Mouse (Mus musculus) cerebral cortex, adult 2 months (tissue): ENCODE data around the gene Vti1a.

ENCODE experiments used
- WGBS: fragments of 180-500 bp; shearing (Covaris S2); methylation state at CpG from one replicate; pipeline ENCODE4 v1.1.7; 2018; 5-methylcytosine and 5-hydroxymethylcytosine counted together

The Vti1a gene

DNA sequence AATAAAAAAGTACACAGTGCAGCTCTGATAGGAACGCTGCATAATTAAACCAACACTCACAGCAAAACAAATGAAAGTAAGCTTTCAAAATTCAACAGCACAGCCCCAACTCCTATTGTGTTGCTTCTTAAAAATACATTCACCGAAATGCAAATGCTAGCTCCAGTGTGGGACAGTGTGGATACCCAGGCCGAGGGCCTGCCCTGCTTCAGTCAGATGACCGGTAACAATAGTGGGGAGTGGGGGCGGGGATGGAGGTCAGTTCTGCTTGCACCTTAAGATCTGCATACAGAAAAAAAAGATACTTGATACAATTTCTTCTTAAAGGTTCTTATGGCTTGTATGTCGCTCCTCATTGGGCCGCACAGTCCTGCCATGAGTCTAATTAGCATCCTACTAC is 65.2 kb downstream of the Vti1a start:
- 84% methylated on average over 7 of the region's 7 CpGs for WGBS

DNA sequence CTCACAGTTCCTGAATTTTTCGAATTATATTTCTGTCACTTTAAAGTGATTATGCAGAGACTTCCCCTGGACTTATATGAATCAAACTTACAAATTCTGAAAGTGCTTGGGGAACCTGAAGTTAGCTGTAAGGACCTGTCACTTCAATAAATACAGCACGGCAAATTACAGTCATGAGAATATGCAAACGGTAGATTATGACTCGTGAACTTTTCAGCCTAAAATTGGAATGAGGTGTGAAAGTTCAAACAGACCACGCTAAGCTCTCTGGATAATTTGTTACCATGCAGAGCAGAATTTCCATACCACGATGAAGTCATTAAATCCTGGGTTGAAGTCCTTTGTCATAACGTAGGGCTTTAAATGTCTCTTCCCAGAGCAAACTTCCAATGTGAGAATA is 66.7 kb downstream of the Vti1a start:
- WGBS, result 73% methylated on average over 7 of the region's 7 CpGs

DNA sequence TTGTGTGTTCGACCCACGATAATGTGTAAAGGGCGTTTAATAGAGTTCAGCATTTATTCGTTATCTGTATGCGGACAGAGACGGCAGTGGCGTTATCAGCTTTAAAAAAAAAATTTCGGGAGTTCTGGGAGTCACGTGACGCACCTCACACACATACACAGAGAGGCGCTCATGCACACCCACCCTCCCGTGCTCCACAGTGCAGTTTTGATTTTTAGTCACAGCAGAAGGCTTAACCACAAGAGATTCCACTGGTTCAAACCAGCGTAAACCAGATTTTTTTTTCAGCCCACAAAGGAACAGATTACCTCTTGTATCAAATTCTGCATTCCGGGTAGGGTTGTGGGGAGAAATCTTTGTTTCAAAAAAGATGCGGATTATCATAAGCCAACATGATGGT is 68.5 kb downstream of the Vti1a start:
- 93% methylated on average over 15 of the region's 15 CpGs for WGBS

DNA sequence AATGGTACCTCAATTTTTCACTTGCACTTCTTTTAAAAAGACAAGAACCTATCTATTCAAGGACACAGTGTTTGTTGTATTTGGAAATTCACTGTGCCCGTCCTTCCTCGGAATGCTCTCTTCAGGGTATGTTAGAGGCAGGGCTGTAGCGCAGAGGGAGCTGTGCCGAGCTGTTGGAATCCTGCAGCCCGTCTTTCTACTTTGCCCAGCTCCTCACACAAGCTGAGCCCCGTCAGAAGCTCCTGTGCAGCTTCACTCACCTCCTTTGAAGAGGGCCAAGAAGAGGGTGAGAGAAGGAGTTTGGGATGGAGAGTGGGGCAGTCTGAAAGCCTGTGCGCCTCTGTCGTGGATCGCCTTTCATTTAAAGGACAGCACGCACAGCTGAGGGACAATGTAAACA is 72.9 kb downstream of the Vti1a start:
- 91% methylated on average over 10 of the region's 10 CpGs for WGBS

DNA sequence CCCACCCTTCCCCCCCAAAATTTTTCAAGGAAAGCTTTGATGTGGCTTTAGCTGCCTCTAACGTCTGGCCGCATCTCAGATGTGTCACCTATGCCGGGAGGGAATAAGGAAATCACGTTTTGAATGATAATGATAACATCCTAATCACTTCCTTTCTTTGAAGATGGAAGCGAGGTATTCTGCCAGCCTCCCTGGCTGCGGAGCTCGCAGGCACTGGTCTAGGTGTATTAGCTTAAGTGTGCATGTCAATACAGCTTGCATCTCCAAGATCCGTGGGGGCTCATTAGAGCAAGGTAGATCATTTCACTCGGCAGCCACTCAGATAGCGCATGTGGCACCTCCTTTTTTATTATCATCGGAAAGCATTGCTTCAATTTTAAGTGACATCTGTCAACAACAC is 74.2 kb downstream of the Vti1a start:
- WGBS, result 84% methylated on average over 11 of the region's 11 CpGs

DNA sequence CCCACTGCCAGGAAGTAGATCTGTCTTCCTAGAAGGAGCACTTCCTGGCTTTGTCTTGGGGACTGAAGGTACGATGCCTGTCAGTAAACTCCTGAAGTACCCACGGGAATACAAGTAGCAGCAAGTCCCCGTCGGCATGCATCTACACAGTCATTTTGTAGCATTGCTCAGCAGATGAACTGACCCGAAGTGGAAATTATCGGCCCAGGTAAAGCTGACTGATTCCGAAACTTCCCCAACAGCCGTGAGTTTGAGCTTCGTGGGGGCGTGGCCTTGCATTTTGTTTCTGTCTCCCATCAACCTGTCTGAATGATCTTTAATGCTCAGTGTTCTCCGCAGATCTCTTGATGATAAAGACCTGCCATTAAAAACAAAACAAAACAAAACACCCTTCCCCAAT is 85.5 kb downstream of the Vti1a start:
- WGBS, result 89% methylated on average over 11 of the region's 11 CpGs

DNA sequence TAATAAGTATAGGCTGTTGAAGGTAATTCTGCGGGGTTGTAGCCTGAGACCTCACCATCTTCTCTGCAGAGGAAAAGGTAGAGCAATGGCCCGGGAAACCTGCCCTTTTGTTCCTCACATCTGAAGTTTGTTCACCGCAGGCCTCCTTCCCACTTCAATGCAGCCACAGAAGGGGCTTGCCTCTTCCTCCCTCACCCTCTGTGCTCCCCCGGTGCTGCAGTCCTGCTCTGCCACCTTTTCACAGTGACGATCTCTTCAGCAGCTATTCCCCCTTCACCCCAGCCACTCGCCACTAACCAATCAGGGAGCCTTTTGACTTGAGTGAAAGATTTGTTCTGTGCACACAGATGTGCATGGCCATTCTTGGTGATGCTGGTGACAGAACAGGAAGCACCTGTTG is 92.4 kb downstream of the Vti1a start:
- WGBS, result 80% methylated on average over 6 of the region's 6 CpGs

DNA sequence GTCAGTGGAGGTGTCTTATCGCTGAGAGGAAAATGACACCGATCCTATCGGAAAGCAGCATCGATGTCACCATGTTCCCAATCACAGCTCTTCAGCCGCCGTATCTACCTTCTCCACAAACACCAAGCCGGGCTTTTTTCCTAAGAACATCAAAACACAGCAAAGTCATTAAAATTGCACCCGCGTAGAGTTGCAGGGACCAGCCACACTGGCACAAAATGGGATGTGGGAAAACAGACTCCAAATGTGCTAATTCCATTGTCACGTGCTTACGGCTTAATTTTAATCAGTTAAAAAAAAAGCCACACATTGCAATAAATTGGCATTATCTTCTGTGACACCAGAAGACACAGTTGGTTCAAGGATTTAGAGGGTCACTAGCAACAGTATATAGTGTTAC is 95.3 kb downstream of the Vti1a start:
- WGBS, result 74% methylated on average over 11 of the region's 11 CpGs

DNA sequence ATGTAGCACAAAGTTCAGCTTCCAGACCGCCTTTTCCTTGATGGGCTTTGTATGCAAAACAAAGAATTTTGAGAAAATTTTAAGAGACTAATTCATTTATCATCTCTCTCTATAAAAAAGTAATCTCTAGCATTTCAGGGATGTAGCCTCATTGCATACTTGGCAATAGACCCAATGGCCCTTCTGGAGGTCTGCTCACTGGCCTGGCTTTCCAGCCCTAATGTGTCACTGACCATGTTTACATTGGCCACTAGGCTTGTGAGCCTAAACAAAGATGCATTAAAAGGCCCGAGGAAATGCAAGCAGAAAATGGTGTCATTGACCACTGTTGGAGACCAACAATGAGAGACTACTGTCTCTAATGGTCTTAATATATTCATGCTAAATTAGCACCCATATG is 95.8 kb downstream of the Vti1a start:
- 70% methylated on average over 2 of the region's 2 CpGs for WGBS

DNA sequence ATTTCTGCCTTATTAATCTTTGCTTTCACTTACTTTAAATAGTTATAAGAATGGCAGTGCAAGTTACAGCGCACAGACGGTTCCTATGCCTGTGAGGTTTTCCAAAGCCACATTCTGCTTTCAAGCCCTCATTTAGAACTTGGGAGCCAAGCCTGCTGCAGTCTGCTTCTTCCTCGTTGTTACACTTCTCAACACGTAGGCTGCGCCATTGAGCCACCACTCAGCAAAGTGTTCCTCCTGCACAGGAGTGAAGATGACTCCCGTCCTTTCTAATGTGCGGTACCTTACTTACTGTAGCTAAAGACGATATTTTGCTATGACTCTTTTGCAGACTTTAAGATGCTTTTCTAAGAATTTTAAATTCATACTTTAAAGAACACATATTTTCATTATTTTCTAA is 98.0 kb downstream of the Vti1a start:
- 30% methylated on average over 8 of the region's 8 CpGs for WGBS

DNA sequence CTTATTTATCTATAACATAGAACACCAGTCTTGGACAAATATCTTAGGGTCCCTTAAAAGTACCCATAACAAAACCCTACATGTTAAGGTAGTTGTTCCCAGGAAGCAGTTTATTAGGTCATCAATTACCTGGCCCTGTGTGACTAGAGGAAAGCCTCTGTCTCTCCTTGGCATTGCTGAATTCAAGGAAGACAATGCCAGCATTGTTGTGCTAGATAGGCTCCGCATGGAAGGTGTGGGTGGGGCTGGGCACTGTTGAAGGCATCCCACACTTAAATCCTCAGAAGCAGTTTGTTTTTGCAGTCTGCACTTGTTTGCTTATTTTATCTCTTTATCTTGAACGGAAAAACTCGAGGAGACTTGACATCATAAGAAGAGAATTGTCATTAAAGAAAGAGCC is 102.7 kb downstream of the Vti1a start:
- WGBS, result 55% methylated on average over 3 of the region's 3 CpGs

DNA sequence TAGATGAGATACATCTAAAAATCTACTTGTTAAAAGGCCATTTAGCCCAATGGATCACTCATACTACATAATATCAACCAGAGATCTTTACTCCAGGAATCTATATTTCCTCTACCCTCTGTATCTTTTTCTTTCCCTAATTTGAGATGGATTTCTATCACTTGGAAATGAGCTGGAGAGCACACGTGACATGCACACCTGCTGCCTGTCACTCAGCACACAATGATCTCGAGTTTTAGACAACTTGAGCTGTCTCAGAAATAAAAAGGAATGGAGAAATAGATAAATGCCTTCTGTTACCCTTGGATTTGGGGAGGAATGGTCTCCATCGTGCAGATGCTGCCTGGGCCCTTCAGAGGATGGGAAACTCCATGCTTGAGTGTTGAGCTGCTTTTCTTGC is 103.9 kb downstream of the Vti1a start:
- 80% methylated on average over 3 of the region's 3 CpGs for WGBS

DNA sequence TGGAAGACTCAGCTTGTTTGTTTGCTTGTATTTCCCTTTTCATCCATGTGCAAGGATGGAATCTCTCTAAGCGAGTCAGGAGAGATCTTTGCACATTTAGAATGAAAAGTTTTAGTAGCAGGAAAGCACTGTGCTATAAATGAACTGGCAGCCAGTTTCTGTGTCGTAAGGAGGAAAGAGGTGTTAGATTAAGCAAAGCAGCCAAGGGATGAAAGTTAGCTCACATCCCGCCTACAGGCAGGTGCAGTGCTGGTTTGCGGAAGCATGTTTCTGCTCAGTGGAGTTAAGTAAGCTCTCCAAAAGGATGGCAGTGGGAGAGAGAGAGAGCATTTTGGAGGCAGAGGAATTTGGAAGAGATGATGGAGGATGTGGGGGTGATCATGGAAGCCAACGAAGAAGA is 105.7 kb downstream of the Vti1a start:
- WGBS, result 52% methylated on average over 5 of the region's 5 CpGs

DNA sequence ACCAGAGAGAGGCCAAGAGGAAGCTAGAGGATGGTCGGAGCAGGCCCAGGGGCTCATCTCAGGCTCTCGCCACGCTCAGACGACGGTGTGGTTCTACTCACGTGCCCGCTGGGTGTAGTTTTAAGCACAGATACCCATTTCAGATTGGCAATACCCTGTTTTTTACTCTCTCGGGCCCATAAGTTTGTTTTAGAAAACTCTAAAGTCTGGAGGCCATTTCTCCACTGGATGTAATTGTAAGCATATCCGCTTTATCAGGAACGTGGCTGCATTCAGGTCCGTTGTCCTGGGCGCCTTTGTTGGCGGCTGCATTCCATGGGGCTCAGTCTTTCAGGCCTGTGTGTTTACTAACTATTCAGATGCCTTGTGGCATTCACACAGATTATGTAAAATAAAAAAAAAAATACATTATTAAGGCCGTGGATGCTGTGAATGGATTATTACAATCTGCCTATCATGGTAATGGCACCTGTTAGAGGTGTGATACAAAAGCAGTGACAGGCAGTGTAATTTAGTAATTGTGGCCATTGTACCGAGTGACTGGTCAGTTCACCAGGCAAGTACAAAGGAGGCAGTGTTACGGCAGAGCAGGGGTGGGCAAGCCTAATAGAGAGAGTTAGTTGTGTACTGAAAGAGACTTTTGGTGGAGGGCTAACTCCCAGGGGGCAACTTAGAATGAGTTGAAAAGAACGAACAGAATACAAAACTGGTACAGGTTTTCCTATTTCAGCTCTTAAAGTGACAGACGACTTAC is 106.4 kb downstream of the Vti1a start:
- 61% methylated on average over 18 of the region's 18 CpGs for WGBS

DNA sequence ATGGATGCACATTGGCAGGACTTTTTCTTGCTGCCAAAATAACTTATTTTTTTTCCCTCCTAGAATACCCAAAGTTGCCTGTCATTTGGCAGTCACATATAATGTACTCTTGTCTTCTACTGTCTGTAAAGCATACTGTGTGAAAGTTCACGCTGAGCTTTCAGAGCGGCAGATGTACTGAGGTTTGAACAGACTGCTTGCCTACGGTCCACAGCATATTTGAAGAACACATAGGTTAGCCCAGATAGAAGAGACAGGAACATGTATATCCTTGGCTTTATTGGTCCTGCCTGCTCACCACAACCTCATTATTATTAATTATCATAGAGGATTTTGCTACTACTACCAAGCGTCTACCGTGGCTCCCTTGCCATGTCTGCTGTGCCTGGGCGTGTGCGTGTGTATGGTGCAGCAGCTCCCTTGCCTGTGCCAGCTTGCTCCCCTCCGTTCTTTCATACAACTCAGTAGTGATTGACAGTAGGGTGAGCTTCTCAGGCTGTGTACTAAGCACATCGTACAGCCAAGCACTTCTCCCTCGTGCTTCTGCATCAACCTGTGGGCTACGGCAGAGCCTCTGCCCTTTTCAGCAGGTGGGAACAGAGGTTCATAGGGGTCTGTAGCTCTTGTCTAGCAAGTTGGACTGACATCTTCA is 107.1 kb downstream of the Vti1a start:
- 61% methylated on average over 11 of the region's 11 CpGs for WGBS

DNA sequence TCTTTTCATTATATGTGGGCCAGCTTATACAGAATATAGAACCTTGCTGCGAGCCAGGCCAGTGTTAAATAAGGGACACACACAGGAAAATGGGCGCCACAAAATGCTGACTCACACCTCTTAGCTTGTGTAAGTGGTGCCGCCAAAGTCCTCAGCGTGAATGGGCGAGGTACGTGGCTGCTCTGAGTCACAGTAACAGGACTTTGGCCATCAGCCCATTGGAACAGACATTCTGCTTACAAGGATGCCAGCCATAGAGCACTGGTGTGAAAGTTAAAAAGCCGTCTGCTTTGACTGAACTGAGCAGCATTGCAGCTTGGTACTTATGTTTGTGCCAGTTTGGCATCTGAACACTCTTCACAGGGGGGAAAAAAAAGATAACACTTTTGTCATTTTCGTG is 107.9 kb downstream of the Vti1a start:
- 28% methylated on average over 8 of the region's 8 CpGs for whole genome bisulfite sequencing

DNA sequence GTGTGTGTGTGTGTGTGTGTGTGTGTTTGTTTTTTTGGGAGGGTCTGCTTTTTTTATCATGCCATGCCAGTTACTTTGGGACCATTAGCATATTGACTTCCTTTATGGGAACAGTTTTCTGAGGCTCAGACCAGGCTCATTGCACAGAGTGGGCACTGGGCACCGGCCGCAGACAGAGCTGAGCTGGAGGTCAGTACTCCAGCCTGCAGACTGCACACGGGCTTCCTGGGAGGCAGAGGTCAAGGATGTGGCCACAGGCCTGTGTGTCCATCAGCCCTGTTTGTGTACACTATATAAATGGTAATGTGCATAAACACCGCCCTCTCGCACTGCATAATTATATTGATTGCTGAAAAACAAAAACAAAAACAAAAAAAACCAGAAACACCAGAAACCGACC is 108.4 kb downstream of the Vti1a start:
- WGBS, result 75% methylated on average over 6 of the region's 6 CpGs

DNA sequence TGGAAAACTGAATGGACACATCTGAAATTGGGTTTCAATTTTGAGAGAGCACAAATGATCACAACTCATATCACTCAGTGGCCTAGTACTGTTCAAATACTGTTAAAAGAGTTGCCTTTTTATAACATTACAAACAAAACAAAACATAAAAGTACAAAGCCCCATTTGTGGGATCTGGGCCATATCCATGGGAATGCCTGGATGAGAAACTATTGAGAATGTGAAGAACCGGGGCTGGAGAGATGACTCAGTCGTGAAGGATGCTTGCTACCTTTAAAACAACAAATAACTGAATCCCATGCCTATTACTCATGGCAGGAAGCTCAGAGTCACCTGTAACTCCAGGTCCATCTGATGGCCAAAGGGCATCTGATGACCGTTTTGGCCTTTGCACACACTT is 124.2 kb downstream of the Vti1a start:
- whole genome bisulfite sequencing, result 67% methylated on average over 3 of the region's 3 CpGs

DNA sequence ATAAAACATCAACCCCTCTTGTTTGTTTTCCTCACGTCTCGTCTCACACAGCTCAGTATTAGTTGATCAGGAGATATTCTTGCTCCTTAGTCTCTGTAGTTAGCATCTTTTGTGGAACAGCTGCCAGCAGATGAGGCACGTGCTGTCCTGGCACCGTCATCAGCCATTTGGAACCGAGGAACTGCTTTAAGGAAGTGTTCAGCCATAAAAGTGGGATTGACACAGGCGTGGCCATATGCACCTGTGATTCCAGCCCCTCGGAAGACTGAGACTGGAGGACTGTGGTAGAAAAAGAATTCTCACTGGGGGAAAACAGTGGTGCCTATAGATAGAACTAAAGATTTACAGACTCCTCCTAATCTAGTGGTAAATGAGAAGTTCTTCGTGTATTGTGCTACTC is 127.5 kb downstream of the Vti1a start:
- 79% methylated on average over 8 of the region's 8 CpGs for WGBS

DNA sequence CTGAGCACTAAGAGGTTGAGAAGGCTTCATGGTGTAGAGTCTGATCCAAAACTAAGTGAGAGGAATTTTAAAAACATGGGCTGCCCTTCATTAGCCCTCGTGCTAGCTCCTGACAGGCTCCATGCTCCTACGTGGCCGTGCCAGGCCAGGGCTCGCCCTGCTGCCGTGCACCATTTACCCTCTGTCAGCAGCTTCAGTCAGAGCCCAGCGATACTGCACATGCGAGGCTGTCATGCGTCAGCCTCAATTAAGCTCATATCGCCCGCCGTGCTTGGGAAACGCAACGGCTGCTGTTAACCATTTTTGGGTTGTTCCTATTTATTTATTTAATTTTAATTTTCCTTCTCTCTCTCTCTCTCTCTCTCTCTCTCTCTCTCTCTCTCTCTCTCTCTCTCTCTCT is 133.0 kb downstream of the Vti1a start:
- 75% methylated on average over 13 of the region's 13 CpGs for WGBS

DNA sequence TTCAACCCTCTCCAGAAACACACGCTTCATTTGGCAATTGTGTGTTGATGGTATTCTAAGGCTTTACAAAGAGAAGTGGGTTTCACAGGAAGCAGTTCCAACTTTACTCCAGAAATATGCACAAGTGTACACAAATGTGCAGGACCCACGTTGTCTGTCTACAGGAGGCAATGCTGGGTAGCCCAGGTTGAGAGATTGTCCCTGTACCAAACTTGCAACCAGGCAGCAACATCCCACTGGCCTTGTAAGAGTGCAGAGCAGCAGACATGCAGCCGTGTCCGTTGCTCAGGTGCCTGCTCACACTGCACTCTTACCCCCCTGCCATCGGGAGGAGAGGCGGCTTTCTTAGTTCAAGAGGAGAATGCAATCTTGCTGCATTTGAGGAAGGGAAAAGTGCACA is 133.4 kb downstream of the Vti1a start:
- 76% methylated on average over 6 of the region's 6 CpGs for WGBS

DNA sequence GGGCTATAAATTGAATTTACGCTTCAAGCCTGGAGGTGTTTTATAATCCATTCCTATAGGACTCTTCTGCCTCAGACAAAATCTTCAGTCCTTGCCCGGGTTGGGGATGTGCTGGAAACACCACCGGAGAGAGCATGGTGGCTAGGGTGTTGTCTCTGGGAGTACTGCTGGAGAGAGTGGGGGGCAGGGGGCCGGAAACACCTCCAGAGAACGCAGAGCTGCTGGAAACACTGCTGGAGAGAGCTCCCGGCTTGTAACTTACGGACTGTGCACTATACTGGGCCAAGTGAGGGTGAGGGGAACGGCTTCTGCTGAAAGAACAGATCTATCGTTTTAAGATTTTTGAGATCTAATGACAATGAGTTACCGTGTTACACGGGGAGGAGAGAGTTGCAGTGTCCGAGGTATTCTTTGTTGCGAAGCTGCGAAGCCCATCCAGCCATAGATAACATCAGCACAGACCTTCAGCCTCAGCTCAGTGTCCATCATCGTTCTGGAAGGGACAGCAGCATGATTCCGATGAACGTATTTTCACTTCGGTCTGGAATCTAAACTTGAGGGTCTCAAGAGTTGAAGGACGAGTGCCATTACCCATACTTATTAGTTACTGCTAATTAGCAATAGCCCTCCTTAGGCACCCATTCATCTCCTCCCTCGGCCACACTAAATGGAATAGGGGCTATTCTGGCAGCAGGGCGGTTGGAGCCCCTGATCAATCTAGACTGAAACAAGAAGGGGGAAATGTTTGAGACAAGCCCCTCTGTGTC is 140.4 kb downstream of the Vti1a start:
- 69% methylated on average over 21 of the region's 21 CpGs for WGBS

DNA sequence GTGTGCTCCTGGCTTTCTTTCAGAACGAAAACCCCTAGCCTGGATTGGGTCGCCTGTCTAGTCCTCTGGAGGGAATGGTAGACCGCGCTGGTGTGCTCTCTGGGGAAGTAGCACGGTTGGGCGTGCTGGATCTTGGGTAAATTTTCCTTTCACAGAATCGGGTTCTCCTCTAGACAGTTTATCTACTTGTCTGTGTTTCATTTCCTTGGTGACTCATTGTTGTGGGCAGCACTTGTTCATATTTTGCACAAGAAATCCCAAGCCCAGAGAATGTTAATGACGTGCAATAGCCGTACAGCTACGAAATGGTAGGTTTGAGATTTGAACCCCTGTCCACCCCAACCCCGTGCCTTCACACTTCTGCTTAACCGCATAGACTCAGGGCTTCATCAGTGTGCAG is 145.9 kb downstream of the Vti1a start:
- WGBS, result 71% methylated on average over 12 of the region's 12 CpGs
